Mouse (Mus musculus) thymus, adult 2 months (tissue): ENCODE measurements around the gene Ephb3.

ENCODE experiments used
- CTCF ChIP-seq: fragments of 200-500 bp; IDR thresholded peaks from 2 replicates; pipeline ENCODE4 v1.5.1; 2012; ENCODE audit warnings: mild to moderate bottlenecking, control low read depth, low read length, moderate library complexity, borderline replicate concordance; ENCODE audit not compliant: control insufficient read depth, poor library complexity, insufficient read depth; ENCODE audit errors: extremely low read depth
- POLR2A ChIP-seq: fragments of 200-500 bp; IDR thresholded peaks from 2 replicates; pipeline ENCODE4 v1.6.1; 2012; ENCODE audit warnings: mild to moderate bottlenecking, low read length, control low read depth, moderate library complexity; ENCODE audit not compliant: control insufficient read depth, poor library complexity, insufficient read depth; ENCODE audit errors: extremely low read depth

DNA sequence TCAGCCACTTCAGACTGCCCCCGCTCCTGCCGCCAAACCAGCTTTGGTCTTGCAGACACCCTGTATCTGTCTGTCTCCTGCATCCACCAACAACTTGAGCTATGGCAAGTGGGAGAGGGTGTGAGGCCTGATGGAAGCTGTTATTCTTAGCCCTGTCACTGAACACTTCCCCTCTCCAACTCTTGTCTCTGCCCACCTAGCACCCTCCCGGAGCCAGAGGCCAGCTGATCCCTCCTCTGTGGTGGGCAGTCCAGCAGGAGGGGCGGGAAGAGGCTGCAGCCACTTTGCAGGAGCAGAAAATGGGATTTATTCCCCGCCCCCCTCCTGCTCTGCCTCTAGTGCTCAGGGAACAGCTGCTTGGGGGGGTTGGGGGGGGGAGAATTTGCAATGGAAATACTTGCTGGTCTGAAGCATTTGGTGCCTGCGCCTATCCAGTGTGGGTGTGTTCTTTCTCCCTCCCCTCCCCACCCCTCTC is 67.3 kb downstream of the Ephb3 start:
- TF ChIP-seq CTCF (no peak), POLR2A (no peak)
